Mouse (Mus musculus) cerebellum, adult 2 months (tissue): ENCODE measurements around the gene Dffa.

Experiments used
- CTCF ChIP-seq: fragments of 200-500 bp; IDR thresholded peaks from 2 replicates; pipeline ENCODE4 v1.5.1; 2011; ENCODE audit warnings: low read depth, mild to moderate bottlenecking, control low read depth, low read length, moderate library complexity, borderline replicate concordance; ENCODE audit not compliant: insufficient read depth
- POLR2A ChIP-seq: fragments of 200-500 bp; IDR thresholded peaks from 2 replicates; pipeline ENCODE4 v1.6.1; 2011; ENCODE audit warnings: low read length, control low read depth, borderline replicate concordance; ENCODE audit not compliant: insufficient read depth

DNA sequence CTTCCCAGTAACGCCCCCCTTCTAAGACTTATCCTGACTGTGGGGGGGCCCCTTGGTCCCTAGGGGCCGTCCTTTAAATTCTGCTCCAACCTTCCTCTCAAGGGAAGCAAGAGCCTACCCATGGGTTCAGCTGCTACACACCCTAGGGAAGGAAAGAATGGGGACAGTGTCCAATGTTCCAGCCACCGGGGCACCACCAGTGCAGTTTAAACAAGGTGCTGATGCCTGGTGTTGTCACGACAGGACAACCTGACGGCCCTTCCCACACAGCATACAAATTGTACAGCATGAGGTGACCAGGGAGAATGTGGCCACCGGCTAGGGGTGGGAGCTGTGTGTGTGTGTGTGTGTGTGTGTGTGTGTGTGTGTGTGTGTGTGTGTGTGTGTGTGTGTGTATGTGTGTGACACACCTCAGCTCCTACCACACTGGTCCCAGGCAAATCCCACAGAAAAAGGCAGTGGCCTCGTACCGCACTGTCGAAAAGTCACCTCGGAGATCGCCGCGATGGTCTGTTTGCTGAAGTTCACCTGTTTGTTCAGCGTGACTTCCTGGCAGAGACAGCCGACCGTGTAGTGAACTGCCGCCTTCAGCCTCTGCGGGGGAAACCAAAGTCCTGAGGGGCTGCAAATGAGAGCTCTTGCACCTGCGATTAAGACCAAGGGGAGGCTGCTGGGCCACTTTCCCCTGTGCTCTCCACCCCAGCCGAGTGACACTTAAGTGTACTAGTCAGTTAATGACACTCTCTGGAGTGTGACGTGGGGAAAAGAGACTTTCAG is 28.0 kb downstream of the Dffa start:
- TF ChIP-seq CTCF (no peak), POLR2A (no peak)
